Mouse (Mus musculus) liver, postnatal 0 days (tissue): ENCODE measurements around the gene Ccdc9.

Experiments used
- CTCF ChIP-seq: sonication (generic); IDR thresholded peaks from 2 replicates; pipeline ENCODE4 v1.5.1; 2016; ENCODE audit warnings: antibody characterized with exemption, low read depth
- EP300 ChIP-seq: IDR thresholded peaks from 2 replicates; pipeline ENCODE4 v1.6.1; 2016; ENCODE audit warnings: antibody characterized with exemption, low read depth, mild to moderate bottlenecking

DNA sequence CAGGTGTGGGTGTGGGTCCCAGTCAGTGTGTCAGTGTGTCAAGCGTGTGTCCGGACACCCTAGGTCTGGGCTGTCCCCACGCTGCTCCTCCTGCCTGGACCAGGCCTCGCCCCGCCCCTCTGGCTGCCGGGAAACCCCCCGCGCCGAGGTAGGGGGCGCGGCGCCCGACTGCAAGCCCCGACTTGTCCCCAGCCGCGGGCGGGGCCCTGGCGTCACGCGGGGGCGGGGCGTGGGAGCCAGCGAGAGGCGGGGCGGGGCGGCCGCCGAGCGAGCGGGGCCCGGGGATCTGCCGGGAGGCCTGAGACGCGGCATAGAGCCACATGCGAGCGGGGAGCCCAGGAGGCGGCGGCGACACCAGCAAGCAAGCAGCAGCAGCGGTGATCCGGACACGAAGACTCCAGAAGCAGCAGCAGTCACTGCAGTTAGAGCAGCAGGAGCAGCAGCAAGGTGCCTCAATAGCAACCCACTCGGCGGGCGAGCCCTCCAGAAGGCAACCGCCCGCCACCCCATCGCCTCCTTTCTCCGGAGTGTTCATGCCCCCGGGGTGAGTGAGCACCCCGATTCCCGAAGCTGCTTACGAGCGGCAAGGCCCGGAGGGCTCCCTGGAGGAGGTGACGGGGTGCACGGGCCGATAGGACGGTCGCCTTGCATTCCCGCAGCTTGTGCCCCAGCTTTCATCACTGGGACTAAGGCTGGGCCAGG is 22.9 kb upstream of the Ccdc9 start:
- no peak for TF ChIP-seq CTCF
- TF ChIP-seq EP300 = no peak; the same call in 1 of the 2 replicates
